Mouse (Mus musculus): ENCODE measurements around the gene Sprr1b.
"Not testable (repeated sequence)": the region's sequence is repeated elsewhere in the genome, so short reads cannot be mapped to it uniquely, and the experiment has no call there.

Sprr1b gene

GRCm38 (mm10) chr3:92438689-92439088, at the start of gene Sprr1b:
TSS of gene Sprr1b (minus strand) at chr3:92438789.
- no peak for DNase-seq

GRCm38 (mm10) chr3:92486307-92486706, 47.7 kb upstream of the Sprr1b start:
- DNase-seq = no peak

GRCm38 (mm10) chr3:92485863-92486262, 47.3 kb upstream of the Sprr1b start, which contains the start of gene Sprr1a:
TSS of gene Sprr1a (minus strand) at chr3:92485895.
- no peak for DNase-seq

- not testable (repeated sequence) for DNase-seq
Measured at GRCm38 (mm10) chr3:92481249-92481648, 42.7 kb upstream of the Sprr1b start.

DNA sequence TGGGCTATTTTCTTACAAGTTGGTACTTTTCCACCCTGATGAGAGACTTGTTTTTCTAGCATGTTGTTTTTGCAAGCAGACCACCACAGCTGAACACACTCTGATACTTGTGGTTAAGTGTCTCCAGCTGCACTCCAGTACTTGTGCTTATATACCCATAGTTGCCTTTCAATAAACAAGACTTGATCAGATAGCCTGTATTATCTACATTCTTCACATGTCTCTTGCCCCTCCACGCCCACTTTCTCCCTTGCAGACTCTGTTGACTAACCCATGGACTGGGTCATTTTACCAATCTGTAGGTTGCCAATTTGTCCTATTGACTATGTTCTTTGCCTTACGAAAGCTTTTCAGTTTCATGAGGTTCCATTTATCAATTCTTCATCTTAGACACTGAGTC, 31.5 kb upstream of the Sprr1b start:
- DNase-seq = no peak

DNA sequence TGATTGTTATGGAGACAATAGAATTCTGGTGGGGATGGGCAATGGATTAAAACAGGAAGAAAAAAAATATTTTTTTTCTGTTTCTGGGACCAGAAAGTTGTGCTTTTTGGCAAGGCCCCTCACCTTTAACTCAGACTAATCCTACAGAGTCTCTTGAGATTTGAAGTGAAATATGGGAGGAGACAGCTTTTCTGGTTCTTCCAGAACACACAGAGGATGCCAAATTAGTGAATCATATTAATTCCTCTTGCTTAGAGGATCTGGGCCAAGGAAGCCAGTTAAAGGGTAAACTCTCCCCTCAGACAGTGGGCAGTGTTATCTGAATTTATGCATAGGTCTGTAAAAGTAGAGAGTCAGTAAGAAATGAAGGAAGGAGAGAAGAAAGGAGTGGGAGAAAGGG, 28.8 kb upstream of the Sprr1b start:
- no peak for DNase-seq

GRCm38 (mm10) chr3:92466576-92466975, 28.0 kb upstream of the Sprr1b start:
- DNase-seq = no peak

DNA sequence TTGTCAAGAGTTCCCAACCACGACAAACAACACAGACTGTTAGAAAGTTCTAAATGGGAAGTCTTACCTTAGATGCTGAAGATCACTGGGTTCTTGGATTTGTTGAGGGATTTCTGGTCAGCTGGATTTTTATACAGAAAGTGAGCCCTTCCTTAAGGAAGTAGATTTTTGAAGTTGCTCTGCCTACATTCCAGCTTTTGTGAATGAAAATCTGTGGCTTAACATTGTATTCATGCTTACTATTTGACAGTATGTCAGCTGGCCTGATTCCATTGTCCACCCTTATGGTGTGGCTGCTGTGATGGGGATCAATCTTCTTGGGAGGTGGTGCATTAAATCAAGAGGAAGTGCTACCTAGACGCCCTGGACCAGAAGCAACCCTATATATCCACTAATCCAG, 20.0 kb upstream of the Sprr1b start, which contains the start of gene Sprr3:
Sprr3 (minus strand) TSS at position 101 of the 400 bp plus-strand sequence.
- DNase-seq = no peak

- DNase-seq = no peak
Measured at GRCm38 (mm10) chr3:92455151-92455550, 16.6 kb upstream of the Sprr1b start.

DNA sequence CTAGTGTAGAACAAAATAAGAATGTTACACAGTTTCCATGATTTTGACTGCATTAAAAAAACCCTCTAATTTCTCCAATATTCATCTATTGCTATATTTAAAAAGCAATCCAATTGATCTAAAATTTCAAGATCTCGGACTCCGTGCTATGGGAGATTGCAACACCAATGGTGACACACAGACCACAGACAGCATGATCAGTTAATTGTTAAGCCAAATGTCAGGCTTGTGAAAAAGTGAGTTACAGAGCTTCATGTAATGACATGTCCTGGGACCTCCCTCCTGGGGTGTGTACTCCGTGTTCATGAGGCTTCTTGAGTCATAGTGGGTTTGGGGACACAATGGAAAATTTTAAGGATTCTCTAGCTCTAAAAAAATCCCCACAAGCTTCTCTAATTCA, 1.6 kb upstream of the Sprr1b start:
- no peak for DNase-seq

GRCm38 (mm10) chr3:92432282-92432681, 6.3 kb downstream of the Sprr1b start, which contains the start of gene Sprr2k:
TSS of gene Sprr2k (plus strand) at chr3:92432582.
- DNase-seq = no peak

DNA sequence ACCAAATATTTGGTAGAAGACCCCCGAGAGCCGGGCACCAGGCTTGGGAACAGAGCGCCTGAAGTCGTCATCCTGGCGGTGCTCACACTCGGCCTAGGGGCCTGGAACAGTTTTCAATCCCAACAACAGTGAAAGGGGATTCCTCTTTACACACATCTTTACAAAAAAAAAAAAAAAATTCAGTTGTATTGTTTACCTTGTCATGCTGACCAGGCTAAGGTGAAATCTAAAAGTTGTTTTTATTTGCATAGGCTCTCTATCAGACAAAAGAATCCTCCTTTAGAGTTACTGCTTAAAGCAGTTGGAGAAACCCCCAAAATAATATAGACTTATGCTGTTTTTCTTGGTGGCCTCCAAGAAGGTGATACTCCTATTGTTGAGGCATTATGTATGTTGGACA, 9.3 kb downstream of the Sprr1b start, which contains the start of gene Gm9774:
Gm9774 (minus strand) TSS at position 101 of the 400 bp plus-strand sequence.
- DNase-seq = no peak

DNA sequence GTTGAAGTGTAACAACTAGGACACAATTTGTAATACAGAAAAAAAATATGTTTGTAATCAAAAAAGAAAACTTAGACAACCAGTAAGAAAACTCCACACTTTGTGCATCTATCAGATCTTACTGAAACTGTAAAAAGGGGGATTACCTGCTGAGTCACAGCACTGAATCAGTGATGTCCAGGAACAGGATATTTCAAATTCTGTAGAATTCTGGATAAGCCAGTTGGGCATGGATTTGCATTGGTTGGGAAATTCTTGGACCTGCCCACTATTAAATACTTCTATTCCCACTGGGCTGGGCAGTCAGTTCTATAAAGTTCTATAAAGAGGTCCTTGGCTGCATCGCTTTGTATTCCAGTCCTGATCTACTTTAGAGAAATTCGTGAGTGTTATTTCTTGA, 20.8 kb downstream of the Sprr1b start, which contains the start of gene Sprr2j-ps:
Sprr2j-ps (plus strand) TSS at position 301 of the 400 bp plus-strand sequence.
- no peak for DNase-seq

DNA sequence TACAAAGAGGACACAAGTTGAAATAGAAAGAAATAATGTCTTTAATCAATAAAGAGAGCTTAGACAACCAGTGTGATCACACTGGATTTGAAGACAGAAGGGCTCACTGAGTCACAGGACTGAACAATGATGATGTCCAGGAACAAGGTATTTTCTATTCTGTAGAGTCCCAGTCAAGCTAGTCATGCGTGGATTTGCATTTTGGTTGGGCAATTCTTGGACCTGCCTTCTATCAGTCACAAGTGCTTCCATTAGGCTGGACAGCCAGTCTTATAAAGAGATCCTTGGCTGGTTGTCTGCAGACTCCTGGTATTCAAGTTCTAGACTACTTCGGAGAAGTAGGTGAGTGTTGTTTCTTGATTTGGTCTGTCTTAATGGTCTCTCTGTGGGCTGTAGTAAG, 30.9 kb downstream of the Sprr1b start, which contains the start of gene Sprr2i:
Sprr2i (plus strand) TSS at position 301 of the 400 bp plus-strand sequence.
- DNase-seq = no peak

DNA sequence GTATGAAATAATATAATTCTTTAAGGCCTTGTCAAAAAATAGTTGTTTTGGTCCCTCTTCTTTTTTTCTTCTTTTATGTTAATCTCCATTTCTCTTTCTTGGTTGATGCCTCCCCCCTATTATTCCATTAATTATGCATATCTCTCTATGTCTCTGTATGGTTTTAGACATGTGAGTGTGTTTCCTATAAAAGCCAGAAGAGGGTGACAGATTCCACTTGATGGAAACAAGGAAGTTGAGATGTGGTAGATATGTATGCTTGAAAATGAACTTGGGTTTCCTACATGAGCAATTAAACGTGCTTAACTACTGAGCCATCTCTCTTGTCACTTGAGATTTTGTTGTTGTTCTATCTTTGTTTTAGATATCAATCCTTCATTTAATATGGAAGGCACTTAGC, 44.3 kb downstream of the Sprr1b start:
- DNase-seq = no peak

Measured in cerebellum, adult 11 months (tissue).